ENCODE assay signal across 9 mouse cellular contexts in the genomic region with DNA sequence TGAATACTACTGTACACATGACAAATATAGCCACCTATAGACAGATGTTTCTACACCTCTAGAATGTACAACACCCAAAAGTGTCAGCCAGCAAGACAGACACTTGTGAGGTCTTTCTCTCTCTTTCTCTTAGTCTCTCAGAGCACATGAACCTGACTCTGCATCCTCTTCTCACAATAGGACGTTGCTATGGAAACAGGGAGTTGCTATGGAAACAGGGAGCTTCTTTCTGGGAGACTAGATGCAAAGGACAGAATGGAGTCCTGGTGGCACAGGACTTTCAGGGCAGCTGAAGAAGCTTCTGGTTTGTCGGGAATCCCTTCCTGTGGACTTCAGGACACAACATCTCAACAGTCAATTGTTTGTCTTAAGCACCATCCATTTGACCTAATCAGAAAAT.
DNase-seq lines count a peak whose midpoint lies in the region; ATAC-seq lines count a peak whose summit lies in the region.
"Had no signal": no experiment of that assay in that cellular context is flagged by ENCODE, and none has a peak within 500 bp of the region (broad histone marks: within the 10 kb centered on the region; RNA-seq: fewer than 3 reads in every experiment).

No protein-coding gene starts in this region.

- 18% methylated on average over 2 of the region's 2 CpGs for WGBS in forebrain, embryonic 12.5 days
- 15% methylated on average over 2 of the region's 2 CpGs for WGBS in neural tube, embryonic 14.5 days

- H3K27me3 ChIP-seq in forebrain, embryonic 12.5 days: no peaks in the 10 kb centered on the region
- no peaks in the 10 kb centered on the region for H3K27me3 ChIP-seq in neural tube, embryonic 14.5 days (ENCODE audit: control insufficient read depth, insufficient read depth, low read length)
- H3K27me3 ChIP-seq: liver, embryonic 13.5 days had no signal

- peaks cover 6% of the 10 kb centered on the region for H3K4me1 ChIP-seq in forebrain, embryonic 12.5 days
- no peaks in the 10 kb centered on the region for H3K4me1 ChIP-seq in neural tube, embryonic 14.5 days (ENCODE audit: control insufficient read depth, insufficient read depth, low read length)
- H3K4me1 ChIP-seq: liver, embryonic 13.5 days had no signal

- H3K27ac ChIP-seq in forebrain, embryonic 12.5 days: no peak overlapping the region
- H3K27ac ChIP-seq in neural tube, embryonic 14.5 days (ENCODE audit: low read depth, low read length): no peak overlapping the region
- H3K27ac ChIP-seq: liver, embryonic 13.5 days had no signal

- no peak overlapping the region for H3K4me2 ChIP-seq in forebrain, embryonic 12.5 days
- no peak overlapping the region for H3K4me2 ChIP-seq in neural tube, embryonic 14.5 days (ENCODE audit: low read depth, low read length)
- H3K4me2 ChIP-seq: liver, embryonic 13.5 days had no signal

- no peaks in the 10 kb centered on the region for H3K9me3 ChIP-seq in forebrain, embryonic 12.5 days
- no peaks in the 10 kb centered on the region for H3K9me3 ChIP-seq in neural tube, embryonic 14.5 days (ENCODE audit: control insufficient read depth, low read length)
- H3K9me3 ChIP-seq: liver, embryonic 13.5 days had no signal

- no peak overlapping the region for H3K4me3 ChIP-seq in forebrain, embryonic 12.5 days (replicated peaks)
- no peak overlapping the region for H3K4me3 ChIP-seq in neural tube, embryonic 14.5 days (ENCODE audit: low read depth, low read length)
- H3K4me3 ChIP-seq: liver, embryonic 13.5 days had no signal

- peak; percentile 75 for ATAC-seq in forebrain, embryonic 12.5 days (ENCODE audit: low FRiP score)
- ATAC-seq in neural tube, embryonic 14.5 days (ENCODE audit: low read depth): peak; percentile 46; the same call in 1 of the 2 replicates

- DNase-seq in brain, adult 2 months (ENCODE audit: low read depth, low spot score): peak; percentile 97
- peak; percentile 17 to 36 for DNase-seq in layer of hippocampus, postnatal 10 days (ENCODE audit: low spot score in 2 of 2)
- no peak for DNase-seq in testis, postnatal 10 days (ENCODE audit: low spot score)
- no peak for DNase-seq in adrenal gland, postnatal 4 days (ENCODE audit: low spot score in 2 of 2)
- DNase-seq in lung, postnatal 25 days (ENCODE audit: low spot score): no peak
- no peak for DNase-seq in adrenal gland, adult 8-10 months
- DNase-seq: liver, embryonic 13.5 days had no signal

- H3K36me3 ChIP-seq in forebrain, embryonic 12.5 days (replicated peaks): no peaks in the 10 kb centered on the region
- H3K36me3 ChIP-seq in neural tube, embryonic 14.5 days (ENCODE audit: control insufficient read depth, insufficient read depth, low read length): no peaks in the 10 kb centered on the region
- H3K36me3 ChIP-seq: liver, embryonic 13.5 days had no signal

- H3K9ac ChIP-seq in forebrain, embryonic 12.5 days: no peak overlapping the region
- H3K9ac ChIP-seq in neural tube, embryonic 14.5 days (replicated peaks; ENCODE audit: low read depth, low read length): no peak overlapping the region
- H3K9ac ChIP-seq: liver, embryonic 13.5 days had no signal

Comparison
In these comparisons a context has a peak if more than half of its experiments do, and no peak if none do; other contexts are left out.
1. DNase-seq: peak in brain, adult 2 months (single experiment) and layer of hippocampus, postnatal 10 days (2 of 2); none in testis, postnatal 10 days (single experiment), adrenal gland, postnatal 4 days (0 of 2), lung, postnatal 25 days (single experiment) and adrenal gland, adult 8-10 months (single experiment).